Mouse (Mus musculus) thymus, adult 2 months (tissue): Measurements from ENCODE around the gene Dpep3.
"Not testable (repeated sequence)": the region's sequence is repeated elsewhere in the genome, so short reads cannot be mapped to it uniquely, and the experiment has no call there.

Experiments
- CTCF ChIP-seq: fragments of 200-500 bp; IDR thresholded peaks from 2 replicates; pipeline ENCODE4 v1.5.1; 2012; ENCODE audit warnings: mild to moderate bottlenecking, control low read depth, low read length, moderate library complexity, borderline replicate concordance; ENCODE audit not compliant: control insufficient read depth, poor library complexity, insufficient read depth; ENCODE audit errors: extremely low read depth
- POLR2A ChIP-seq: fragments of 200-500 bp; IDR thresholded peaks from 2 replicates; pipeline ENCODE4 v1.6.1; 2012; ENCODE audit warnings: mild to moderate bottlenecking, low read length, control low read depth, moderate library complexity; ENCODE audit not compliant: control insufficient read depth, poor library complexity, insufficient read depth; ENCODE audit errors: extremely low read depth

- not testable (repeated sequence) for TF ChIP-seq CTCF, POLR2A
Observed at GRCm38 (mm10) chr8:106012203-106012602, 33.0 kb upstream of the Dpep3 start.
